Mouse (Mus musculus): ENCODE results near the gene Slc5a11.

- TF ChIP-seq CTCF (IDR thresholded peaks at IDR 0.05; ENCODE audit: low read depth, low read length) = no peak
- TF ChIP-seq TAL1 (conservative IDR thresholded peaks at IDR 0.05; ENCODE audit: low read depth, low read length) = no peak
- TF ChIP-seq GATA1 (IDR thresholded peaks at IDR 0.05; ENCODE audit: borderline replicate concordance, low read length) = no peak
- no peak for TF ChIP-seq POLR2AphosphoS5 (IDR thresholded peaks at IDR 0.05; ENCODE audit: insufficient replicate concordance, low read depth, low read length)
Measured at GRCm38 (mm10) chr7:123276568-123276967, 62.0 kb downstream of the Slc5a11 start.
